Mouse (Mus musculus): ENCODE results near the gene Npas1.

The Npas1 gene

DNA sequence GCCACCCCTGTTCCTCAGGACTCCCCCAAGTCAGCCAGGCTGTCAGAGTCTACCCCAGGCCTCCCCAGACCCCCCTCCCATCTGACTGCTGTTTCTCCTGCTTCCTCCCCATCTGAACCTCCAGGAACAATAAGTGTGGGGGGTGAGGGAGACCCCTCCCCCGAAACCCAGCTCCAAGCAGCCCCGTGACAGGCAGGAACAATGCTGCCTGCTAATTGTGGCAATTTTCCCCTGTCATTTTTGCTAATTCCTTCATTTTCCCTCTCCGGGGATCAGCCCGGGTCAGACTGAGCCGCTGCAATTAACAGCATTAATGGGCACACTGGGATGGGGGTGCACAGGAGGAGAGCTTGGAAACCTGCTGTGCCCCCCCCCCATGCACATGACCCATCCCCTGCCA, 9.4 kb downstream of the Npas1 start:
- DNase-seq = no peak

DNA sequence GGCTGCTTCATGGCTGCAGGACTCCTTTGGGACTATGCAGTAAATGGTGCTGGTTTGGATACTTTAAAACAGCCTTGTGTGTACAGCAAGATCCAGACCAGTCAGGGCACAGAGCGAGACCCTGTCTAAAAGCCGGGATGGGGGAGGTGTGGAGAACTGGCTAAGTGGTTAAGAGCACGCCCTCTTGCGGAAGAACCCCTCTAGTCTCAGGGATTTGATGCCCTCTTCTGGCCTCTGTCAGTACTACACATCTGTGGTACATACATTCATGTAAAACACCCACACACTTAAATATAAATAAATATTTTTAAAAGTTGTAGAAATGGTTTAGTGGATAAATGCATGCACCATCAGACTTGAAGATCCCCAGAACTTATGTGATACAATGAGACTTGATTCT, 11.0 kb downstream of the Npas1 start:
- DNase-seq = no peak

DNA sequence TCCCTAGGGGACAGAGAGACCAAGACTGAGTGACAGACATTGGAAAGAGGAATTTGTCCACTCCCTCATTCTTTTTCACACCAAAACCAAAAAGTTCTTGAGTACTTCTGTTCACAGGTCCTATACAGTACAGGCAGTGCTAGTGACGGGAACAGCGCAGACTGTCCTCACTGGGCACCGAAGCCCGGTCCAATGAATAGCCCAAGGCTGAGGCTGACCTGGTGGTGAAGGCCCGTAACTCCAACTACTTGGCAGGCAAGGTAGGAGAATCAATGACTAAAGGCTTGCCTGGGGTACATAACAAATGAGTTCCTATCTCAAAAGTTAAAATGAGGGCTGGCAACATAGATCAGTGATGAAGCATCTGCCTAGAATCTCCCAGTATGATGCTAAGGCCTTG, 12.0 kb downstream of the Npas1 start:
- DNase-seq = no peak

DNA sequence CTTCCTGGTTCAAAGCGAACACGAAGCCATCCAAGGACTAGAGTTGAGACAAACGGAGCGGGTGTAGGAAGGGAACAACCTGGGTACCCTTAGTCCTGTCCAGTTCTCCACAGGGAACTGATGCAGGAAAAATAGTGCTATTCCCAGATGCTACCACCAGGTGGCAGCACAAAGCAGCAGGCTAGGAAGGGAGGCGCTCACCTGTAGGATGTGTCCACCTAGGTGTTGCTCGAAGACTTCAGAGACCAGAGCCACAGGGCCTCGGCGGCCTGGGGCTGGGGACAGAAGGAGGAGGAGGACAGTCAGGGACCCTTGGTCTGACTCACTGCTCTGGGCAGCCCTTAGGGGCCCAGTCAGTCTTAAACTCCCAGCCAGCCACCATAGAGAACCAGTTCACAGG, 12.4 kb downstream of the Npas1 start:
- DNase-seq = peak; percentile 25

DNA sequence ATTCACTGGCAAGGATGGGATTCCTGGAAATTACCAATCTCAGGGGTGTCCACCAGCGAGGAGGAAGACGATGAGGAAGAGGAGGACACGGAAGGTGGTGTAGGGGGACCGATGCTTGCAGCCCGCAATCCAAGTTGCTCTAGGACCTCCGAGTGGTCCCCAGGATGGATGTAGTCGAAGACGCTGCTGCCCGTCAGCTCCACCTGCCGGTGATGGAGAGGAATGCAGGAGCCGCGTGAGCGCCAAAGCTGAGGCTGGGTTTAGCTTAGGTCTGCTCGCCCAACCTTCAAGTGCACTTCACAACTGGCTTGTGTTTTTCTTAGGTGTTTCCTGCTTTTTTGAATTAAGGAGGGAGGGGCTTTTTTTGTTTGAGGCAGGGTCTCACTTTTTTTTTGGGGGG, 14.3 kb downstream of the Npas1 start:
- DNase-seq = peak; percentile 56

DNA sequence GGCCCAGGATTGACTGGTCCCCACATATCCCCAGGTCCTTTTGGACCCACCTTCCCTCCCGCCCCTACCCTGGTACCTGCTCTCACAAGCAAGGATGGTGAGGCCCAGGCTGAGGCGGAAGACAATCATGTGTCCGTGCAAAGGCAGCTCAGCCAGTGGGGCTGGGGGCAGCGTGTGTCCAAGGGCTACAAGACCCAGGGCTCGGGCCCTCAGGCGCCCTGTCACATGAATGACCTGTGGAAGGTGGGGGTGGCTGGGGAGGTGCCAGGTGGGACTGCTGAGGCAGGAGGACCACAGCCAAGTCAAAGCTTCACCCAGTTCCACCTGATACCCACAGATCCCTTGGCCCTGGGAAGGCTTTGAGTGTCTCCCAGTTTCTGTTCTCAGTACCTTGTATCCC, 15.8 kb downstream of the Npas1 start:
- DNase-seq = no peak

DNA sequence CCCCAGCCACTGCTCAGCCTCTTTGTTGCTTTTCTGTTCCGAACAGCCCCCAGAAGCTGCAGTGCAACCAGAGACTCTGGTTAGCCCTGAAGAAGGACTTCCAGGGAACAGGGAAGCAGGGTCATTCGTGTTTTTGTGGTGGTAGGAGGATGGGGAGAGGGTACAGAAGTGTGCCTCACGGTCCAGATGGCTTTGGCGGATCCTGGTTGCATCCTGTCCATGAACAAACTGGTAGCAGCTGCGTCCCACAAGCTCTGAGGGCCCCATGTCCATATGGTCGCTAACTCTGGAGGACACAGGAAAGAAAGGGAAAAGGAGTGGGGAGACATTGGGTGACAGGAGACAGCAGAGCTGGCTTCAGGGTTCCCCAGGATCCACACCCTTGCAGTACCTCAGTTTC, 16.4 kb downstream of the Npas1 start:
- DNase-seq = no peak

DNA sequence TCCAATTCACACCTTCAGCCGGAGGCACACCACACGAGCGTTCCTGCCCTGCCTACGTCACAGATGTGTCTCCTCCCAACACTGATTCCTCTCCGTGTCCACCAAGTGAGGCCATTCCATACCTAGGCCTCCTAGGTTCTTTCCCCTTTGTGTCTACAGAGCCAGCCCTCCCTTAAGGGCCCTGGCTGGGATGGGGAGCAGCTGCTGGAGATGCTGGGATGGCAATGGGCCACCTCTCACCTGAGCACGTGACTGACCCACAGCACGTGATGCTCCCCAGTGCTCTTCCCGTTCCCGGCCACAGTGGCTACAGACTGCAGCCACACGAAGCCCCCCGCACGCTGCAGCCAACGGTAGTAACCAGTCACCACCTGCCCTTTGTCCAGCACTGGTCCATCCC, 17.0 kb downstream of the Npas1 start:
- no peak for DNase-seq

DNA sequence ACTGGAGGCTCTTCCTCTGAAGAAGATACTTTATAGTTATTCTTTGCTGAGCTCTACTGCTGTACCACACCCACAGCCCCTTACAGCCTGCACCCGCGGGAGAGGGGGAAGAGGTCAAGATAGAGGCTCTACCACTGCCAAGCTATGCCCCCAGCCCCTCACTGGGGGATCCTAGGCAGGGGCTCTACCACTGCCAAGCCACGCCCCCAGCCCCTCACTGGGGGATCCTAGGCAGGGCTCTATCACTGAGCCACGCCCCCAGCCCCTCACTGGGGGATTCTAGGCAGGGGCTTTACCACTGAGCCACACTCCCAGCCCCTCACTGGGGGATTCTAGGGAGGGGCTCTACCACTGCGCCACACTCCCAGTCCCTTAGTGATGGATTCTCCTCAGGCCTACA, 21.2 kb downstream of the Npas1 start:
- no peak for DNase-seq

DNA sequence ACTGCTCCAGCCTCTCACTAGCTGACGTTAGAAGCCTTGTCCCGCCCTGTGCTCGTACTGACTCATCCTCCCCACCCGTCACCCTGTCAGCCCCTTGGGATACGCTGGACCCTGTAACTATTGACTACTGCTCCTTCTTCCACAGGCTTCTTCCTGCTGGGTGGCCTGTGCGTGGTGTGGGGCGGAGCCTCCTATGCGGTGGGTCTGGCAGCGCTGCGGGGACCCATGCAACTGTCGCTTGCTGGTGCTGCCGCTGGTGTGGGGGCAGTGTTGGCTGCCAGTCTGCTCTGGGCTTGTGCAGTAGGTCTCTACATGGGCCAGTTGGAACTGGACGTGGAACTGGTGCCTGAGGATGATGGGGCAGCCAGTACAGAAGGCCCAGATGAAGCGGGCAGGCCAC, 22.5 kb downstream of the Npas1 start:
- DNase-seq = no peak

DNA sequence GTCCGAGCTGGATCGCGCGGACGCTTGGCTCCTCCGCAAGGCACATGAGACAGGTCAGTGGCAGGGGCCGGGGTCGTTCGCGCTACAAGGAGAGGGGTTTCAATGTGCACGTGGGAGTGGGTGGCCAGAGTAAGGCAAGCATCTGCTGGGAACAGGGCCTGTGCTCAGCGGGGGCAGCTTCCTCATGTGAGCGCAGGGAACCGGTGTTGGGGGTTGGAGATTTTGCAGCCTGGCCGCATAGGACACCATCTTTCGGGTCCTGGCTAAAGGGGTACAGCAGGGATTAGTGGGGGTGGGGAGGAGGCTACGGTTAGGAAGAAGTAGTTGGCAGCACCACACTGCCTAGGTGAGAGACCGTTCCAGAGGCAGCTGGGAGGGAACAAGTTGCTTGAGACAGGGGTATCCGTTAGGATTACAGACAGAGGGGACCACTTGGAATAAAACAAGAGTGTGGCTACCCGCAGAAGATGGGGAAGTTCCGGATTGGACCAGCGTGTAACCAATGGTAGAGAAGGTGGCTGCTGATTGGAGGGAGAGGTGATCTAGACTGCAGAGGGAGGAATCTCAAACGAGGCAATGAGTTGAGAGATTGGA, 24.3 kb downstream of the Npas1 start:
- peak; percentile 72 for DNase-seq

DNA sequence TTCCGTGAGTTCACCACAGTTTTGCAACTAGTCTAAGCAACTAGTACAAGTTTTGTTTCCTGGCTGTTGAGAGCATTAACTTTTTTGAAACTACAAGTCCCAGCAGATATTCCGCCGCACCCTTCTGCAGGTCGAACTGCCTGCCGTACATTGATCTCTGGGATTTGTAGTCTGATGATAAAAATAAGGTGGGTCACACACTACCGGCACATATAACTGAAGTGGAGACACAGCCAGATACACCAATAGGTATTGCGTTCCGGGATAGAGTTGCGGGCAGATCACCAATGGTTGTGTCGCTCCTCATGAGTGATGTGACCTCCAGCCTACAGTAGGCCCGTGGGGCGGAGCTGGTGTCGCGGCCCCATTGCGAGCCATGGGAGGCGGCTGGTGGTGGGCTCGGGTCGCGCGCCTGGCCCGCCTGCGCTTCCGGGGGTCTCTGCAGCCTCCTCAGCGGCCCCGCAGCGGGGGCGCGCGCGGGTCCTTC, 24.9 kb downstream of the Npas1 start, which contains the start of gene Tmem160:
Gene Tmem160, plus strand, starts transcription at position 193 of the 487 bp plus-strand sequence.
- DNase-seq = peak; percentile 97

DNA sequence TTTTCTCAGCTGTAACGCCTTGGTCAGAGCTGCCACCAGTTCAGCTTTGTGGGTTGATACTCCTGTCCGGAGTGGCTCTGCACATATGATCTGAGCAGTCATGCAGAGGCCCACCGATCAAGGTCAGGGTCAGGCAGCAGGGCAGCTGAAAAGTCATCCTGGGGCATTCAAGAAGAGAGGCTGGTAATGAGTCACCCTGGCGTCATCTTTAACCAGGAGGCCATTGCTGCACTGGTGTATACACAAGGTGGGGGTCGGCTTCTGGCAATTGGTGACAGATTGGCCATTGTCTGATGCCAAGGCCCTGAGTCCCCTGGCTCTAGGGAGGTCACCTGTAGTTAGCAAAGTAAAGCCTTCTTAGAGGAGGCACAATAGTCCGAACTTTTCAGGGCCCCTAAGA, 25.9 kb downstream of the Npas1 start:
- DNase-seq = no peak

DNA sequence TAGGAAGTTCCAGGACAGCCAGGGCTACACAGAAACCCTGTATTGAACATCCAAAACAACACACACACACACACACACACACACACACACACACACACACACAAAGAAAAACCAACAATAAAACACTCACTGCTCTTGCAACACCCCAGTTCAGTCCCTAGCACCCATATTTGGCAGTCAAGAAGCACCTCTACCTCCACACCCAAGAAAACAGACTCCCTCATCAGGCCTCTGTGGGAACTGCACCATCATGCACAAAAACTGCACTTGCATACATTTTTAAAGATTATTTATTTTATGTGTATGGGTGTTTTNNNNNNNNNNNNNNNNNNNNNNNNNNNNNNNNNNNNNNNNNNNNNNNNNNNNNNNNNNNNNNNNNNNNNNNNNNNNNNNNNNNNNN, 36.3 kb downstream of the Npas1 start:
- no peak for DNase-seq

DNA sequence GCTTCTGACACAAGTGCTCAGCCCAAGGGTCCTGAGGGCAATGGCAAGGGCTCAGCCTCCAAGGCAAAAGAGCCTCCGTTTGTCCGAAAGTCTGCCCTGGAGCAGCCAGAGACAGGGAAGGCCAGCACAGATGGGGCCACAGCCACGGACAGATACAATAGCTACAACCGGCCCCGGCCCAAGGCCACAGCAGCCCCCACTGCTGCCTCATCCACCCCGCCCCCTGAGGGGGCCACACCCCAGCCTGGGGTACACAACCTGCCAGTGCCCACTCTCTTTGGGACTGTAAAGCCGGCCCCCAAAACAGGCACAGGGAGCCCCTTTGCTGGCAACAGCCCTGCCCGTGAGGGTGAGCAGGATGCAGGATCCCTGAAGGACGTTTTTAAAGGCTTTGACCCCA, 42.4 kb downstream of the Npas1 start:
- DNase-seq = no peak

DNA sequence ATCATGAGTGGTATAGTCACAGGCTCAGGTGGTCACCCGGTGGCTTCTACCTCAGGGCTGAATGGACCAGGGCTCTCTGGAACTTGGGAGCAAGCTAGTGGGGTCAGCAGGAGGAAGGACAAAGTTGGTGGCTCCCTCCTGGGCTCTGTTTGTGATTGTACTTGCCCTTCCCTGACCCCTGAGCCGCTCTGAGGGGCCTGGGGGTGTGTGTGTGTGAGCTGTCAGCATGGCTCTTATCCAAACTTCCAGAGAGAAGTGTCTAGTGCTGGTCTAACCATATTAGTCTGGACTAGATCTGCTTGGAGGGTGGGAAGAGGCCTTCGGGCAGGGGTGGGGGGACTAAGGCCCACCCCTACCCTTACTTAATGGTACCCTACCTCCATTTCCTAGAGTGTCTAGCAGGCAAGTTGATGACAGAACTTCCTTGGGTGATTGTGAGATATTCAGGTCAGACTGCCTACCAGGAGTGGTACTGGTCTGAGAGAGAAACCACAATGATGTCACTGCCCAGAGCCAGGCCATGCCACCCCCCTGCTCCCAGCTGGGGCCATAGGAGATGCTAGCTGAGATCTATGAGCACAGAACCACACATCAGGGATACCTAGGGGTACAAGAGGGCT, 44.1 kb downstream of the Npas1 start:
- no peak for DNase-seq

DNA sequence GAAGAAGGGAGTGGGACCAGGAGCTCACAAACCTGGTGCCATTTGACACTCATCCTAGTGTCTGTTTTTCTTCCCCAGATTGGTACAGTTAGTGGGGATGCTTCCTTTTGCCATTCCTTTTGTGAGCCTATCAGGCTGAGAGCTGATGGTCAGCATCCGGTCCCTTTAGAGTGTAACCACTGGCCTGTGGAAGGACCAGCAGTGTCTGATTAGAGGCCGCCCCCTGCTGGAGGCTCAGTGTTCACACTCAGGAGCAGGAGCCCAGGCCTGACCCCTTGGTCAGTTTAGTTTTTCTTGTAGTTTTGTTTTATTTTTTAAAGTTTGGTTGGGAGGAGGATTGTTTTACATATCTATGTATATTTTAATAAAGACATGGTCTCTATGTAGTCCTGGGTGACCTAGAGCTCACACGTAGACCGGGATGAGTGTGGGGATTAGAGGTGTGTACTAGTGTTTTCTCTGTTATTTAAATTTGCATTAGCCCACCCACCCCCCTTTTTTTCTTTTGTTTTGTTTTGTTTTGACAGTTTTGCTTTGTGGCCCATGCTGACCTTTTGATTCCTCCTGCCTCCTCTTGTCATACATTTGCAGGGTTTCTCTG, 51.3 kb downstream of the Npas1 start:
- DNase-seq = peak; percentile 48

DNA sequence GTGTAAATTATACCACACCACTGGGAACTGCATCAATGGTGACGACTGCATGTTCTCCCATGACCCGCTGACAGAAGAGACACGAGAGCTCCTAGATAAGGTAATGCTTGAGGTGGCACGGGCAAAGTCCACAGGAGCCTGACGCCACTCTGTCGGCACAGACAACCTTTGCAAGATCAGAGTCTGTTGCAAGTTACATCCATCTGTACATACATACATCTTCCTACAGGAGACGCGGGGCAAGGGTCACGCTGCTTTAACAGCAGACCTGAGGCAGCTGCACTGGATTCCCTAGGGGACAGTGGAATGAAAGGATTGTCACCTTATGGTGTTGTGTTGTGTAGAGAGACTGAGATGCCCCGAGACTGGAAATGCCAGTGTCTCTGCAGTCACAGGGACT, 51.8 kb downstream of the Npas1 start:
- no peak for DNase-seq

DNA sequence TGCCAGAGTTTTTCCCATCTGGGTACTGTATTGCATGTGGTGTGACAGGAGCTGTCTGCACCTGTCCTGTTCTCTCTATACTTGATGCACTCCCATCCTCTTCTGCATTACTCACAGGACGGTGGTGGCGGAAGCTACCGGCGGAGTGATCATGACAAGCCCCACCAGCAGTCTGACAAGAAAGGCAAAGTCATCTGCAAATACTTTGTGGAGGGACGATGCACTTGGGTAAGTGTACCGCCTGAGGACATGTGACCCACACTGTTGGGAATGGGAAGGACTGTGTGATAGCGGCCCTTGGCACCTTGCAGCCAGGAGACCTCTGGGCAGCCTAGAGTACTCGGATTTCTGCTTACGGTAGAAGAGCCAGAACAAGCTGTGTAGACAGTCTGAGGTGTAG, 53.8 kb downstream of the Npas1 start:
- DNase-seq = no peak

DNA sequence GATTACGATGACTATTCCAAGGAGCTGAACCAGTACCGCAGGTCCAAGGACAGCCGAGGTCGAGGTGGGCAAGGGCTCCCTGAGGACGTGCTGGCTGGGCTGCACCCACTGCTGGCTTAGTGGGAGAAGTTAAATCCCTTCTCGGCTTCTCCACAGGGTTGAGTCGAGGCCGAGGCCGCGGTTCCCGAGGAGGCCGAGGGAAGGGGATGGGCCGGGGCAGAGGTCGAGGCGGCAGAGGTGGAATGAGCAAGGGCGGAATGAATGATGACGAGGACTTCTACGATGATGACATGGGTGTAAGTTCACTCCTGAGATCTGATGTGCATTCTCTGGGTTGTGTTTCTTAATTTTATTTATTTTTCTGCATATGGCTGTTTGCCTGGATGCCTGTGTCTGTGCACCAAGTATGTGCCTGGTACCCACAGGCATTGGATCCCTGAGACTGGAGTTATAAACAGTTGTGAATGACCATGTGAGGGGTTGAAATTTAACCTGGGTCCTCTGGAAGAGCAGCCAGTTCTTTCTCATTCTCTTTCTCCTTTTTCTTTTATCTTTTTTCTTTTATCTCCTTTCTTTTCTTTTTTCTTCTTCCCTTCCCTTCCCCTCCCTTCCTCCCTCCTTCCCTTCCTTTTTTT, 55.2 kb downstream of the Npas1 start:
- DNase-seq = no peak

DNA sequence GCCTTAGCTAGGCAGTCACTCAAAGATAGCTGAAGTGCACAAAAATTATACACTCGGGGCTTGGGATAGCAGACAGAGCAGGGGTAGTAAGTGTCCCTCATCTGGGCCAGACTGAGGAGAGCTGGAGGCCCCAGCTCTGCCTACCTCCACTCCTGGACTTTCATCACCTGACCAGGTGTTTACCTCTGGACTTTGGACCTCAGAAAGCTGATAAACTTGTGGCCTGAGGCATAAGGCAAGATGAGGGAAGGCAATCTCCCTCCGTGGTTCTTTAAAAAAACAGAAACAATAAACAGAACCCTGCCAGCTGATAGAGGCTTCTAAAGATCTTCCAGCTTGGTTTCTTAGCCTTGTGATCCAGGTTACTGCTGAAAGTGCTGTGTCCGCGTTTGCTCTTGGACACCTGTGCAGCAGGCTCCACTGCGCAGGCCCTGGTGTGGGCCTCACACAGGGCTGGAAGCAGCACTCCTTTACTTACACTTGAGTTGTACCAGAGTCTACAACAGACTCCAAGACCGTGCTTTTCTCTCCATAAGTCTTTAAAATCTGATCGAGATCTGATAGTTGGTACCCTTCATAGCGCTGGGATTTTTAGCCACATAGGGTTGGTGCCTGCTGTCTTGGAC, 56.9 kb downstream of the Npas1 start:
- no peak for DNase-seq

DNA sequence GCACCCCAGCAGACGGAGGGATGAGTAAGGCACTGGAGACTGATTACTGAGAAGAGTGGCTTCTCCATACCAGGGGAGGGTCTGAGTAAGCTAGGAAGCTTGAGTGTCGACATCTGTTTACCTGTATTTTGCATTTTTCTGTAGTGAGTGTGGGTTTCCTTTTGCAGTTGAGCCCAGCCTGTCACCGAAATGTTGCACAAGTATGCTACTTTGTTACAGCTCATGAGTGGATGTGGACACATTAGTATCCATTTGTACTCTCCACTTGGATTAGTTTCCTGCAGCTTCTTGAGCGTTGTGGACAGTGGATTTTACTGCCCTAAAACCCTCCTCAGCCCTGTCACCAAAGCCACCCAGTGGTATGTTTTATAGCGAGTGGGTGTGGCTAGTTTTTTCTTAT, 58.8 kb downstream of the Npas1 start:
- no peak for DNase-seq

DNA sequence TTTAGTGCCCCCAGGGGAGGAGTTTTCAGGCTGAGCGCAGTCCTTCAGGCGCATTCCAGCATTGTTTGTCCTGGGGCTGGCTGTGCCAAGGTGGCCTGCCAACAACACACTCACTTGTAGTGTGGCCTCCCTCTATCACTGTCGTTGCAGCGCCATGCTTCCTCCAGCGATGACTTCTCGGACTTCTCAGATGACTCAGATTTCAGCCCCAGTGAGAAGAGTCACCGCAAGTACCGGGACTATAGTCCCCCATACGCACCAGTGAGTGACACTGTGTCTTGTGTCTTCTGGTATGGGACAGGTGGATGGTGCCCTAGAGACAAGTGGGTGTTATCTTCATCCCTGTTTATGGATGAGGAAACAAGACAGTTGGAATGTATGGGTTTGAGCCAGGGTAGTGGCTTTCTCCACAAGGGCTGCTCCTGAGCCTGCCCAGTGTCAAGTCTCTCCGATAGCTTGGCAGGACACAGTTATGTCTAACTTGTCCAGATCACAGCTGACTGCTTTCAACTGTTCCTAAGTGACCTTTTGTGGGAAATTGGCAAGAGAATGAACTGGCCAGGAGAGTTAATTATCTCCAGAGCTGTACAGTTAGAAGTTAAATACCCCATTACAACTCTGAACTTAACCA, 60.3 kb downstream of the Npas1 start:
- no peak for DNase-seq

All from layer of hippocampus, adult 9-11 months (tissue).